Mouse (Mus musculus): ENCODE measurements around the gene Nup210l. TPM values are rescaled to one million over a fixed set of nuclear protein-coding genes. Genes with fewer than 3 reads are reported as not detected.
A peak's percentile ranks its signal among the peaks of the same experiment; 100 is the strongest.

The Nup210l gene
- polyA plus RNA-seq, 1 experiment from 2014 or later: 0.22 TPM

DNA sequence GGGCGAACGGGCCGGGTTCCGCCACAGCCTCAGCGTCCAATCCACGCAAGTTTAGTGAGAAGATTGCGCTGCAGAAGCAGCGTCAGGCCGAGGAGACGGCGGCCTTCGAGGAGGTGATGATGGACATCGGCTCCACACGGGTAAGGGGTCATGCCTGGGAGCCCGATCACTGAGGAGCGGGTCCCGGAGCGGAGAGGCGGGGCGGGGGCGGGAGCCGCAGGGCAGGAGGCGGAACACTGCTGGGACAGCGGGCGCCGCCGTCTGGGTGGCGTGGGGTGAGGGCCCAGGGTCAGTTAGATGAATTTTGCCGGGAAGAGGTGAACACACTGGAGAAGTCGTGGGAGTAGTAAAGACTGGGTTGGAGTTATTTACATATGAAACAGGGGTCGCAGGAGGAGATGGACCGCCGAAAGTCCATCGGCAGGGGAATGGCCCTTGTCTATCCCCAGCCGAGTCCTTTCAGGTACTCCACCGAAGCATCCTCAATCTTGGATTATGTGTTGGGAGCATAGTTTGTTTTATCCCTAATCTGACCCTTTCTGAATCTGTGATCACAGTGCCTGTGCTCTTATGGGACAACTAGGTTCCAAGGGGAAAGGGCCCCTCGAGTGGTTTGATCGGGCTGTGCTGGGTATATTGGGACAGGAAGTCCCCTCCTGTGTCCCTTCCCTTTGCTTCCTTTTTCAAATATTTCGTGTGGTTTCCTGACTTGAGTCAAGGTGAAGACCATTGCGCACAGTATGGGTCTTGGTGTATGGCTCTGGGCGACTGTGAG is 150.7 kb downstream of the Nup210l start:
- ATAC-seq: peak; percentile 39
- no peaks in the 10 kb centered on the region for H3K27me3 ChIP-seq (replicated peaks; ENCODE audit: control insufficient read depth, insufficient read depth, low read length)
- H3K9ac ChIP-seq (replicated peaks; ENCODE audit: low read depth, low read length): peak overlapping the region; percentile 89
- H3K4me3 ChIP-seq (replicated peaks; ENCODE audit: low read length): peak overlapping the region; percentile 96
- peak overlapping the region; percentile 87 for H3K4me2 ChIP-seq (ENCODE audit: low read length)
- no peaks in the 10 kb centered on the region for H3K9me3 ChIP-seq (ENCODE audit: control insufficient read depth, low read length)
- peaks cover 4% of the 10 kb centered on the region; the same call in 1 of the 2 replicates for H3K36me3 ChIP-seq (ENCODE audit: control insufficient read depth, insufficient read depth)
- H3K27ac ChIP-seq (ENCODE audit: low read length): peak overlapping the region; percentile 60; the same call in 1 of the 2 replicates
- peaks cover 17% of the 10 kb centered on the region for H3K4me1 ChIP-seq (replicated peaks; ENCODE audit: control insufficient read depth, insufficient read depth, low read length)
- WGBS: under 1% methylated on average over 37 of the region's 41 CpGs

DNA sequence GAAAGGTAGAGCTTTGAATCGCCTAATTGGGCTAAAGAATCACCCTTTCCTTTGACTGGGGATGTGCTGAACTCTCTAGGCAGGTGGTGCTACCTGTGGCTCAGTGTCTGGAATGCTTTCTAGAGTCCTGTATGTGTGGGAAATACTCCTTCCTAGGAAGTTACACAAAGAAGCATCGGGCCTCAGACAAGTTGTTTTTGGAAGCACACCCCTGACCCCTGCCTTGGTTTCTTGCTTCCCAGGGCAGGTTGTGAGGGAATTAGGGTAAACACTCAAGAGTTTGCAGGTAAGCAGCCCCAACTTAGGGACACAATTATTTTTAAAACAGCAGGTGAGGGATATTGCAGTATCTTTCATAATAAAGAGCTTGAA is 151.2 kb downstream of the Nup210l start:
- no peak for ATAC-seq
- H3K4me3 ChIP-seq (replicated peaks; ENCODE audit: low read length): peak overlapping the region; percentile 96
- 22% methylated on average over 2 of the region's 2 CpGs for WGBS
- H3K27me3 ChIP-seq (replicated peaks; ENCODE audit: control insufficient read depth, insufficient read depth, low read length): no peaks in the 10 kb centered on the region
- peaks cover 10% of the 10 kb centered on the region for H3K36me3 ChIP-seq (ENCODE audit: control insufficient read depth, insufficient read depth)
- peak overlapping the region; percentile 89 for H3K9ac ChIP-seq (replicated peaks; ENCODE audit: low read depth, low read length)
- peaks cover 17% of the 10 kb centered on the region for H3K4me1 ChIP-seq (replicated peaks; ENCODE audit: control insufficient read depth, insufficient read depth, low read length)
- H3K4me2 ChIP-seq (ENCODE audit: low read length): peak overlapping the region; percentile 87
- H3K9me3 ChIP-seq (ENCODE audit: control insufficient read depth, low read length): no peaks in the 10 kb centered on the region
- no peak overlapping the region for H3K27ac ChIP-seq (ENCODE audit: low read length)

DNA sequence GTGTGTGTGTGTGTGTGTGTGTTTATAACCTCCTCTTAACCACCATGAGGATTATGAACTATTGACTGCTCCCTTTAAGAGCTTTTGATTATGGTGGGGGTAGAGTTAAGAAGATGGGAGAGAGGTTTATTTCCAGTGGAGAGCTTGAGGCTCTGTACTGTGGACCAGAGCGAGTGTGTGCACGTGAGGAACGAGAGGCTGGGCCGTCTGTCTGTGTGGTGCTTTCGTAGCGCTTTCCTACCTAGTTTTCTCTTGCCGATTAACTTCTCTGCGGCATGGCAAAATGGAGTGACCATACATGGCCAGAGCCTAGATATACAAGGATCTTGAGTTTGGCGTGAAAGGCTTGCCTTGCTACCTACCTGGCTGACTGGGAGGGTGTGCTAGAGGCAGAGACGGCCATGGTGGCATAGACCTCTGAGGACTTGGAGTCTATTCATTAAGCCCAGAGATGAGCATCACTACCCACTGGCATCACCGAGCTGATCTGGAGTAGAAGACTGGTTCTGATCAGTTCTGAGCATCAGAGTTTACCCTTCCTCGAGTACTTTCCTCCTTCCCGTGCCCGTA is 151.9 kb downstream of the Nup210l start:
- Histone ChIP-seq H3K4me3 (replicated peaks; ENCODE audit: low read length) (no peak overlapping the region), H3K9ac (replicated peaks; ENCODE audit: low read depth, low read length) (no peak overlapping the region), H3K4me1 (replicated peaks; ENCODE audit: control insufficient read depth, insufficient read depth, low read length) (peaks cover 17% of the 10 kb centered on the region), H3K27me3 (replicated peaks; ENCODE audit: control insufficient read depth, insufficient read depth, low read length) (no peaks in the 10 kb centered on the region), H3K9me3 (ENCODE audit: control insufficient read depth, low read length) (no peaks in the 10 kb centered on the region), H3K27ac (ENCODE audit: low read length) (no peak overlapping the region), H3K36me3 (ENCODE audit: control insufficient read depth, insufficient read depth) (peaks cover 15% of the 10 kb centered on the region), H3K4me2 (ENCODE audit: low read length) (no peak overlapping the region)
- ATAC-seq: no peak
- WGBS: 93% methylated on average over 14 of the region's 14 CpGs

- no peak for ATAC-seq
- H3K9me3 ChIP-seq (ENCODE audit: control insufficient read depth, low read length): no peaks in the 10 kb centered on the region
- H3K36me3 ChIP-seq (ENCODE audit: control insufficient read depth, insufficient read depth): peaks cover 17% of the 10 kb centered on the region
- no peak overlapping the region for H3K27ac ChIP-seq (ENCODE audit: low read length)
- 91% methylated on average over 19 of the region's 19 CpGs for WGBS
- no peak overlapping the region for H3K9ac ChIP-seq (replicated peaks; ENCODE audit: low read depth, low read length)
- no peak overlapping the region for H3K4me2 ChIP-seq (ENCODE audit: low read length)
- no peaks in the 10 kb centered on the region for H3K27me3 ChIP-seq (replicated peaks; ENCODE audit: control insufficient read depth, insufficient read depth, low read length)
- no peak overlapping the region for H3K4me3 ChIP-seq (replicated peaks; ENCODE audit: low read length)
- peaks cover 17% of the 10 kb centered on the region for H3K4me1 ChIP-seq (replicated peaks; ENCODE audit: control insufficient read depth, insufficient read depth, low read length)
Observed at GRCm38 (mm10) chr3:90256731-90257530, 153.0 kb downstream of the Nup210l start.

DNA sequence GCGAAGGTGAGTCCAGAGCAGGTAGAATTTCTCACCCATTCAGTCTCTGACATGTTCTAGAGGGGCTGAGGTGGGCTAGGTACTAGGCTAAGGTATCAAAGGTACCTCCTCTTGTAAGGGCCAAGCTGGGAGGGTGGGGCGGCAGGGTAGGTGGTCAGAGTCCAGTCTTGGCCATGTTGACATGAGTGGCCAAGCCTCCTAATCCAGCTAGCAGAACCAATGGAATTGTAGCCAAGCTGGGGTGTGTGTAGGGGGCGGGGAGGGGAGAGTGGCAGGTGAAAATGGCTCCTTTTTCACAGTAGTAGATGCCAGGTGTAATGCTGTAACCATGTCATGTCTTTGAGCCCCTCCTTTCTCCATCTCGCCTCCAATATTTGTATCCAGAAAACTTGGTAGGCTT is 154.6 kb downstream of the Nup210l start:
- no peak overlapping the region for H3K4me3 ChIP-seq (replicated peaks; ENCODE audit: low read length)
- no peak for ATAC-seq
- peaks cover 28% of the 10 kb centered on the region for H3K36me3 ChIP-seq (ENCODE audit: control insufficient read depth, insufficient read depth)
- 93% methylated on average over 4 of the region's 4 CpGs for WGBS
- no peak overlapping the region for H3K4me2 ChIP-seq (ENCODE audit: low read length)
- H3K9ac ChIP-seq (replicated peaks; ENCODE audit: low read depth, low read length): no peak overlapping the region
- H3K27me3 ChIP-seq (replicated peaks; ENCODE audit: control insufficient read depth, insufficient read depth, low read length): no peaks in the 10 kb centered on the region
- peaks cover 14% of the 10 kb centered on the region for H3K4me1 ChIP-seq (replicated peaks; ENCODE audit: control insufficient read depth, insufficient read depth, low read length)
- no peak overlapping the region for H3K27ac ChIP-seq (ENCODE audit: low read length)
- no peaks in the 10 kb centered on the region for H3K9me3 ChIP-seq (ENCODE audit: control insufficient read depth, low read length)

MicroRNAs encoded within 50 kb of the gene (microRNA counts, 519-probe panel; counts per million panel counts)
- microRNA mmu-miR-190b: 3,157 counts per million, percentile 80 among the panel's probes with 10 or more counts

Small RNAs within 50 kb of the gene (microRNA-seq; reads per million reads assigned to microRNA genes)
- 21.2 reads per million, percentile 35 among the genes with 10 or more reads in this experiment for gene Mir190b

Other genes with a start within 250 kb of the Nup210l start
- 0.54 and 0.88 TPM in 2 replicates for gene Il6ra, start 190.9 kb upstream of the Nup210l start, polyA plus RNA-seq (2015; fragmentation: Nextera tagmentation; extraction: Ambion mirVana)
- 11.0 and 14.1 TPM in 2 replicates for gene Atp8b2, start 140.6 kb upstream of the Nup210l start, polyA plus RNA-seq (2015; fragmentation: Nextera tagmentation; extraction: Ambion mirVana)
- gene Hax1, start 105.4 kb upstream of the Nup210l start, polyA plus RNA-seq (2015; fragmentation: Nextera tagmentation; extraction: Ambion mirVana): 134 and 145 TPM in 2 replicates
- gene 4933434E20Rik, start 52.5 kb upstream of the Nup210l start, polyA plus RNA-seq (2015; fragmentation: Nextera tagmentation; extraction: Ambion mirVana): 220 and 232 TPM in 2 replicates
- gene Ubap2l, start 51.5 kb upstream of the Nup210l start, polyA plus RNA-seq (2015; fragmentation: Nextera tagmentation; extraction: Ambion mirVana): 146 and 158 TPM in 2 replicates
- 471 and 509 TPM in 2 replicates for gene Tpm3, start 31.5 kb upstream of the Nup210l start, polyA plus RNA-seq (2015; fragmentation: Nextera tagmentation; extraction: Ambion mirVana)
- 790 and 871 TPM in 2 replicates for gene Rps27, start 109.5 kb downstream of the Nup210l start, polyA plus RNA-seq (2015; fragmentation: Nextera tagmentation; extraction: Ambion mirVana)
- 21.7 and 22.2 TPM in 2 replicates for gene Rab13, start 109.6 kb downstream of the Nup210l start, polyA plus RNA-seq (2015; fragmentation: Nextera tagmentation; extraction: Ambion mirVana)
- gene Jtb, start 127.5 kb downstream of the Nup210l start, polyA plus RNA-seq (2015; fragmentation: Nextera tagmentation; extraction: Ambion mirVana): 106 and 114 TPM in 2 replicates
- 2.7 and 3.3 TPM in 2 replicates for gene Creb3l4, start 139.4 kb downstream of the Nup210l start, polyA plus RNA-seq (2015; fragmentation: Nextera tagmentation; extraction: Ambion mirVana)
- 42.5 and 43.1 TPM in 2 replicates for gene Slc39a1, start 144.0 kb downstream of the Nup210l start, polyA plus RNA-seq (2015; fragmentation: Nextera tagmentation; extraction: Ambion mirVana)
- 18.5 and 23.2 TPM in 2 replicates for gene Crtc2, start 150.0 kb downstream of the Nup210l start, polyA plus RNA-seq (2015; fragmentation: Nextera tagmentation; extraction: Ambion mirVana)
- gene Dennd4b, start 161.1 kb downstream of the Nup210l start, polyA plus RNA-seq (2015; fragmentation: Nextera tagmentation; extraction: Ambion mirVana): 5.3 and 6.7 TPM in 2 replicates
- gene Gatad2b, start 189.0 kb downstream of the Nup210l start, polyA plus RNA-seq (2015; fragmentation: Nextera tagmentation; extraction: Ambion mirVana): 15.2 and 16.5 TPM in 2 replicates